Mouse (Mus musculus) cerebellum, adult (tissue): ENCODE measurements around the gene Inafm1.
"Not testable (repeated sequence)": the region's sequence is repeated elsewhere in the genome, so short reads cannot be mapped to it uniquely, and the experiment has no call there.

ENCODE experiments used
- ATAC-seq: cut with Nextera tagmentation; 2 replicates; pipeline ENCODE4 v1.9.2; 2017; ENCODE audit warnings: mild to moderate bottlenecking, moderate library complexity, mixed read lengths; ENCODE audit not compliant: insufficient number of reproducible peaks, low FRiP score, low TSS enrichment

Inafm1 gene

DNA sequence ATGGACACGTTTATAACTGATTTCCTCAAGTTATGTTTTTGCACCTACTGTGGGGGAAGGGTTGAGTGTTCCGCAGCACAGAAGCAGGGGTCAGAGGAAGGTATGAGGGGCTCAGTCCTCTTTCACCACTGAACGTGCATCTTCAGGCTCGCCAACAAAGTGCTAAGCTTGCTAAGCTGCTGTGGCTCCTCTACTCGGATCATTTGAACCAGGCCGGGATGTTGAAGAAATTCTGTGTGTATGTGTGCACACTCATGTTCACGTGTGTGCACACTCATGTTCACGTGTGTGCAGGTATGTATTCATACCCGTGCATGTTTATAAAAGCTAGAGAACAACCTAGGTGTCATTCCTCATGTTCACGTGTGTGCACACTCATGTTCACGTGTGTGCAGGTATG, 7.6 kb downstream of the Inafm1 start:
- no peak for ATAC-seq

DNA sequence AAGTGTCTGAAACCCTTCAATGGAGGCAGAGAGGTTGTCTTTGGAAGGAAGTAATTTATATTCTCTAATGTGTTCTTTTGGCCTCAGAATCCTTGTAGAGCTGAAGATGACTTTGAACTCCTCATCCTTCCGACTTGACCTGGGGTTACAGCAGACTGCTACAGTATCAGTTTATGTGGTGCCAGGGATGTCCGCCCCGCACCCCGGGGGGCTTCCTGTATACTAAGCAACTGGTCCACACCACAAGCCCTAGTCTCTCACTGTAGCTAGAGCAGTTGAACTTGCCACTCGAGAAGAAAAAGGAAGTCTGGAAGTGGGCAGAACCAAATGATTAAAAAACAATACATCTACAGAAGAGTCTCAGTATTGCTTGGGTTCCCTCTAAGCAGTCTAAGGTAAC, 9.6 kb downstream of the Inafm1 start:
- no peak for ATAC-seq

DNA sequence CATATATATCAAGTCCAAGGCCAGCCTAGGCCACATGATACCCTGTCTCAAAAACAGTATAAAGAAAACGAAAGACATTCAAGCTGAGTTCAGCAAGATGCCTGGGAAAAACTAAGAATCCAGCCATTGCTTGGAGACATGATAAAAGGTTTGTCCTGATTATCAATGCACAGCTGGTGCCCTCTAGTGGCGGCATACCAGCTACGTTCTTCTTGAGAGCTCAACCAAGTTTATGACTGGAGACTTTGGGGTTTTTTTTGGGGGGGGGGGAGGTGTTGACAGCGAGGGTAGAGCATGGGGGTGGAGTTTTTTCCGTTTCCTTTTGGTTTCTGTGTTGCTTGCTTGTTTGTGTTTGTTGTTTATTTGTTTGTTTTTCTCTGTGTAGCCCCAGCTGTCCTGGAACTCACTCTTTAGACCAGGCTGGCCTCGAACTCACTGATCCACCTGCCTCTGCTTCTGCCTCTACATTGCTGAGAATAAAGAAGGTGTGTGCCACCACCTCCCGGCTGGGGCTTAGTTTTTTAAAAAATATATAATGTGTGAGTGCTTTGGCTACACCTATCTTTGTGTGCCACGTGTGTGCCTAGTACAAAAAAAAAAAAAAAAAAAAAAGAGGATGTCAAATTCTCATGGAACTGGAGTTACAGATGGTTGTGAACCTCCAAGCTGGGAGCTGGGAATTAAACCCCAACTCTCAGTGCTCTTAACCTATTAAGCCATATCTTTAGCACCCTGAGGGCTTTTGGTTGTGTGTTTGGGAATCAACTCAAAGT, 10.2 kb downstream of the Inafm1 start:
- ATAC-seq = no peak

DNA sequence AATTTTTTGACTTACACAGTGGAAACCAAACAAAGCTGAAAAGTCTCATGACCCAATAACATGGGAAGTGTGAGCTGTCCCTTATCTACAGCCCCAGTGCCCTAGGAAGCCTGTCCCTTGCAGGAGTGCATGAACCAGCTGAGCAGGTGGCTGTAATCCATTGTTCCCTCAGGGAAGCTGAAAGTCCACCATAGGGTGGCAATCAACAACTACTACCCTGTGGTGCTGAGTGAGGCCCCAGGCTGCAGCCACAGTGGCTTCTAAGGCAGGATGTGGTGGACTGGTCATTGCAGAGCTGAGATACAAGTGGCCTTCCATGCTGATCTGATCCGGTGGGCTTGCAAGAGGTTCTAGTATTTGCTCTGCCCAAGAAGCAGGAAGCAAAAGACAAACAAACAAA, 12.3 kb downstream of the Inafm1 start:
- ATAC-seq = no peak

DNA sequence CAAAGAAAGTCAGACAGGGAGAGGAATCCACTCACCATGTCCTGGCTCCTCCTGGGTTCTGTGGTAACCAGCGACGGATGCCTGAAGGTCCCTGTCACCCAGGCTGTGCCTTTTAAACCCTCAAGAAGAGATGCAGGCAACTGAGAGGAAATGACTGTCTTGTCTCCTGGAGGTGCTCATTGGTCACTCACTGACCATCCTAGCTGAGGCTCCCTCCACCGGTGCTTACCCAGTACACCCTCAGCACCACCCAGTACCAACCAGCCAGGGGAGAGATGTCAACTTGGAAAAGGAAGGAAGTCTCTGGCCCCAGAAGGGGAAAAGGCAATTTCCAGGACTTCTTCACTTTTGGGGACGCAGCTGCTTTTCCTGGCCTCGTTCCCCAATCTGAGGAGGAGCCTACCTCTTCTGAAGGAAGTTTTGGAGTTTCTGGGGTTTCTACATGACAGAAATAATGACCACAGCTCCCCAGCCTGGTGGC, 14.3 kb downstream of the Inafm1 start, which contains the start of gene C5ar1:
Gene C5ar1 (minus strand): TSS at position 431 of the 481 bp plus-strand sequence.
- ATAC-seq = no peak

DNA sequence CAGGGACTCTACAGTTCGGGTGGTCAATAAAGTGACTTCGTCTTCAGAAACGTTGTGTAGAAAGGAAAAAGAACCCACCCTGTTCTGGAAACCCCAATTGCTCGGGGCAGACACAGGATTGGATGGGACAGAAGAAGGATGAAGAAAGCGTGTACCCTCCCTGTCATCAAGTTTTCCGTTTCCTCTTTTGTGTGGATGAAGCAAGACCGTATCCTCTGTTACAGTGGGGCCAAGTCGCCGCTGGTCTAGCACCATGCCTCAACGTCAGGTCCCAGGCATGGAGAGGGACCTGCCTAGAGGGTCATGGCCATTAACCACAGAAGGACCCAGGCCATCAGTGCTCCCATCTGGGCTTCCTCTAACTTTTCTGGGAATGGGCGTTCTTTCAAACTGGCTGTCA, 15.6 kb downstream of the Inafm1 start:
- no peak for ATAC-seq

DNA sequence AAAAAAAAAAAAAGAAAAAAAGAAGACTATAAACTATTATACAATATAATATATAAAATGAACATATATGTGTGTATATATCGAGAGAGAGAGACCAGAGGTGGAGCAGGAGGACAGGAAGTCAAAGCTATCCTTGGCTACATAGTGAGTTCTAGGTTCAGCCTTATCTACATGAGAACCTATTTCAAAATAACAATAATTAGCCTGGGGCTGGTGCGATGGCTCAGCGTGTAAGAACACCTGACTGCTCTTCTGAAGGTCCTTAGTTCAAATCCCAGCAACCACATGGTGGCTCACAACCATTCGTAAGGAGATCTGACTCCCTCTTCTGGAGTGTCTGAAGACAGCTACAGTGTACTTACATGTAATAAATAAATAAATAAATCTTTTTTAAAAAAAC, 17.5 kb downstream of the Inafm1 start:
- not testable (repeated sequence) for ATAC-seq

DNA sequence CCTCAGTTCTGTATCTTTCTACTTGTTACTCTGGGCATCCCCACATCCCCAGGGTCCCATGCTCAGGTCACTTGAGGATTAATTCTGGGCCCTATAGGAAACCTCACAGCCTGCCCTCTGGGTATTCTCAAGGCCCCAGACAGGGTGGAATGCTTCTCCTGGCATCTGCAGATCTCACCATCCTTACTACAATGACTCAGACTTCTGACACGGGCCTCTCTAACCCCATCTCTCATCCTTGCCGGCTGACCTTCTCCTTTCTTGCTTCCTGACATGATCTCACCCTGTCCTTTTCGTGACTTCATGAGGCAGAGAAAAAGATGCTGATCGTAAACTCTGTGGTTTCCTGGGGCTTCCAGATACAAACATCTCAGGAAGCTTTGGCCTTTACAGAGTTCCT, 19.2 kb downstream of the Inafm1 start:
- ATAC-seq = no peak

DNA sequence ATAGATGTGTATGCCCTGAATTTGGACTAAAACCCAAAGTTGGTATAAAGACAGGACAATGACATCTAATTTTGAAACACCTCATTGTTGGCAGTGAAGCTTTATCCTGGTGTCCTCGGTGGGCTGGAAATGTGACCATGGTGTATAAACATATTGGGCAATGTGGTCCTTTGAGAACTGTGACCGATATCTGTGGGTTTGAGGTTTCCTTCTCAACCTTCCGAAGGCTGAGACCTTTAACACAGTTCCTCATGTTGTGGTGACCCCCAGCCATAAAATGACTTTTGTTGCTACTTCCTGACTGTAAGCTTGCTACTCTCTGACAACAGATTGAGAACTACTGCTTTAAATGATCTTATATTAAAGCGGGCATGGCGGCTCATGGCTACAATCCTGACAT, 22.7 kb downstream of the Inafm1 start:
- ATAC-seq = no peak

DNA sequence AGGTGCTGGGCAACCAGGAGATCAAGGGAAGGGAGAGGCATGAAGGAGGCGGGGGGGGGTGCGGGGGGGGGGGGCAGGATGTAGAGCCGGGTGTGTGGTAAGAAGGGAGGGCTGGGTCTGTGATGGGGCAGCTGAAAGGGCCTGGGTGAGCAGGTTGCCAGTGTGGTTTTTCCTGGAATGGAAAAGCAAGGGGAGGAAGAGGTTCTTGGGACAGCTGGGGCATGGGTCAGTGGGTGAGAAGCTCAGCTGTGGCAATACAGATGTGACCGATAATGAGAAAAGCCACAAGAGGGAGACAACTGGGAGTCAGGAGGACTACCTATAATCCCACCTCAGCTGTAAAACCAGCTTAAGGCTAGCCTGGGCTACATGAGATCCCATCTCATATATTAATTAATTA, 27.5 kb downstream of the Inafm1 start:
- no peak for ATAC-seq

DNA sequence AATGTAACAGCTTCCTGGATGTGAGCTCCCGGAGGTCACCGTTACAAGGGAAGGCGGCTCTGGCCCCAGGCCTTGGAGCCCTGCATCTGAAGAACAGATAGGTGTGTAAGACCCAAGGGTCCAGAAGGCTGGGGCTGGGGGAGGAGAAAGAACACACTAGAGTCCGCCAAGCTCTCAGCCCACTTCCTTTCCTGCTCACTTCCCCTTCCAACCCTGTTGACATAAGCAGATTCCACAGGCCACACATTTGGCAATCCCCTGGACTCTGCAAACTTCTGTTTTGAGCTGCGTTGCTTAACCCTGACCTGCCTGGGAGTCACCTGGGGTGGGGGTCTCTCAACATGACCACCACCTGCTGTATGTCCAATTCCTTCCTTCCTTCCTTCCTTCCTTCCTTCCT, 29.4 kb downstream of the Inafm1 start, which contains the start of gene C5ar2:
Gene C5ar2 (minus strand): TSS at position 88 of the 400 bp plus-strand sequence.
- no peak for ATAC-seq

DNA sequence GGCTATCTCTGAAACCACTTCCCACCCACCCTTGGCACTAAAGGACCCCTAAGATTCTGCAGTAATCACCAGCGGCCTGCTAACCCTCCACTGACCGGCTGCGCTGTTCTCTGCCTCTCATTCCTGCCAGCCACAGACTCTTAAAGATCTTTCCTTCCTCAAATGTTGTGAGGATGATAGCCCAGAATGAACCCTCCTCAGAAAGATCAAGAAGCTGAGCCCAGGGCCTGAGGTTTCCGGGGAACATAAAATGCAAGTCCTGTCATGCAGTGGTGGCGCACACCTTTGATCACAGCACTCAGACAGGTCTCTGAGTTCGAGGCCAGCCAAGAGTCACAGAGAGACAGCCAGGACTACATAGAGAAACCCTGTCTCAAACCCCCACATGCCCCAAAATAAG, 31.2 kb downstream of the Inafm1 start:
- ATAC-seq = no peak

DNA sequence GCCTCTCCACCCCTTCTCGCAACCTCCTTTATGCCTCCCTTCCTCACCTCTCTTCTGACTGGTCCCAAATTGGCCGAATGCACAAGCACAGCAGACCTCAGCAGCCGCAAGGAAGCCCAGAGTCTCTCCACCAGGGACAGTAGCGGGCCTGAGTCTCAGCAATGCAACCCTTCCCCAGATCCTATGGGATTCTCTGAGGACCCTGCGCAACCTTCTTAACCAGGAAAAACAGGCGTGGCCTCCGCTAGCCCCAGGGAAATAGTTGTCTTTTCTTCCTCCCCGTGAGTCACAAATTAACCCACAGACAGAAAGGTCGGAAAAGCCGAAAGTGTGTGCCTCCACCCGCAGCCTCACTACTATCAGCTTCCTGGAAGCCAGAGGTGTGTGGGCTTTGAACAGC, 31.6 kb downstream of the Inafm1 start:
- no peak for ATAC-seq

DNA sequence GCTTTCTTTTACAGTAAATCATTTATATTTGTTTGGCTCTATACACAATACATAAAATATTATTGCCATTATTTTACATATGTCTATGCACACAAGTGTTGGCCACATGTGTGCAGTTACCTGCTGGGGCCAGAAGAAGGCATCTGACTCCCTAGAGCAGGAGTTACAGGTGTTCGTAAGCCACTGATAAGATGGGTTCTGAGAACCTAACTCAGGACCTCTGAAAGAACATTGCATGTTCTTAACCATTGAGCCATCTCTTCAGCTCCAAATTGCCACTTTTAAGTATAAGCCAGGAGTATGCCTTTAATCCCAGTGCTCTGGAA, 32.5 kb downstream of the Inafm1 start:
- no peak for ATAC-seq

DNA sequence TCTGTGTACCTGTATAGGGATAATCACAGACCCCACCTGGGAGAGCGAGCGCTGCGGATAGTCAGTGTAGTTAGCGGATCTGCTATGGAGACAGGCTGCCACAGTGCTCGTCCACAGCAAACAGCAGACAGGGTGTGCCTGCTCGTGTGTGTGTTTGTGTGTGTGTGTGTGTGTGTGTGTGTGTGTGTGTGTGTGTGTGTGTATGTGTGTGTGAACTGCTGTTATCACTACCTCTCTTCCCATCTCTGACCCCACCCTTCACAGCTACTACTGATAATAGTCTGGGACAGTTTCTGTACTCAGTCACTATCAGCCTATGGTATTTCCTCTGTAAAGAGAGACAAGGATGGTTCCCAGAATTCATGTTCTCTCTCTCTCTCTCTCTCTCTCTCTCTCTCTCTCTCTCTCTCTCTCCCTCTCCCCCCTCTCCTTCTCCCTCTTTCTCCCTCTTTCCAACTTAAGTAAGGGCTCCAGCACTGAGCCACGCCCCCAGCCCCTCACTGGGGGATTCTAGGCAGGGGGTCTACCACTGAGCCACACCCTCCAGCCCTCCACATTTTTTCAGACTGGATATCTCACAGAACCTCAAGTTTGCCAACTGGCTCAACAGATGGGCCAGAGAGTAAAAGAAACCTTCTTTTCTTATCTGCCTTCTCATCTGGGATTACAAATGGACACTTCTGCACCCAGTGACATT, 33.0 kb downstream of the Inafm1 start:
- no peak for ATAC-seq

DNA sequence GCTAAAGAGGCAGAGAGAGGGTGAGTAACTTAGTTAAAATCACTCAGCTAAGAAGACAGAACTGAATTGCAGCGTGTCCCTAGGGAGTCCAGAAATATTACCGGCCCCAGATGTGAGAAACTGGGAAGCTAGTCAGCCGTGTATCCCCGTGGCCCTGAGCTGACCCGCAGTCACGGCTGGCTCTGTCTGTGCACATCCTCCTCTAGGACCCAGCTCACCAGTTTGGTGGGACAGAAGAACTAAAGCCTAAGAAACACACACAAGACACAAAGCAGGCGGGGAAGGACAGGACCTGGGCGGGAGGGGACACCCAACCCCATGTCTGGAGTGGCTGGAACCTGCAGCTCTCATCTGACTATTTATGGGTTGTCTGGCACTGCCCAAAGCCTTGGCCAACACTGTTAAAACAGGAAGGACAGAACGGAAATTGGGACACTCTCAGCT, 33.8 kb downstream of the Inafm1 start:
- peak; percentile 66; the same call in 1 of the 2 replicates for ATAC-seq

DNA sequence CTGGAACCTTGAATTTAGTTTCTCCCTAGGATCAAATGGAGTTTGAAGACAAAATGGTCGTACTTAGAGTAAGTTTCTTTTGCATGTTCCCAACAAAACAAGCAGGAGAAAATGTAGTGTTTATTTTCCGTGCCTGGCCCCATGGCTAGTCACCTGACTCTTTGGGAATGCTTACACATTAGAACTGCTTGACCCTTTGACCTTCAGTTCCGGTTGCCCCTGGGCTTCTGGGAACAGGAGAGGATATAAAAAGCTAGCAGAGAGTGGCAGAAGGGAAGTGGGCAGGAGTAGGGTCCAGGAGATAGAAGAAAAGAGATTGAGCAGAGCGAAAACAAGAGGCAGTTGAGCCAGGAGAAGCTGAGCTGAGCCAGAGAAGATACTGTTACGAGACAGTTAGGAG, 43.5 kb downstream of the Inafm1 start:
- no peak for ATAC-seq
